Mouse (Mus musculus): ENCODE measurements around the gene T2. TPM values are rescaled to one million over a fixed set of nuclear protein-coding genes. Genes with fewer than 3 reads are reported as not detected.
A peak's percentile ranks its signal among the peaks of the same experiment; 100 is the strongest.

The T2 gene
- polyA plus RNA-seq, 1 experiment from 2014 or later: 0.96 TPM

- peak; percentile 19 for ATAC-seq (ENCODE audit: low read depth)
- peaks cover 34% of the 10 kb centered on the region for H3K4me1 ChIP-seq (ENCODE audit: control insufficient read depth, insufficient read depth, low read length)
- no peaks in the 10 kb centered on the region for H3K36me3 ChIP-seq (ENCODE audit: control insufficient read depth, insufficient read depth, low read length)
- H3K9me3 ChIP-seq (ENCODE audit: control insufficient read depth, low read length): no peaks in the 10 kb centered on the region
- no peaks in the 10 kb centered on the region for H3K27me3 ChIP-seq (ENCODE audit: control insufficient read depth, insufficient read depth, low read length)
- peak overlapping the region; percentile 93 for H3K27ac ChIP-seq (ENCODE audit: low read depth, low read length)
- H3K4me3 ChIP-seq (ENCODE audit: low read depth, low read length): peak overlapping the region; percentile 29
- peak overlapping the region; percentile 66 for H3K4me2 ChIP-seq (ENCODE audit: low read depth, low read length)
- H3K9ac ChIP-seq (replicated peaks; ENCODE audit: low read depth, low read length): peak overlapping the region; percentile 62
- WGBS: under 1% methylated on average over 18 of the region's 18 CpGs
Measured at GRCm38 (mm10) chr17:8372286-8373046, 16.7 kb downstream of the T2 start.

GRCm38 (mm10) chr17:8377298-8377697 is 21.5 kb downstream of the T2 start:
- no peaks in the 10 kb centered on the region for H3K9me3 ChIP-seq (ENCODE audit: control insufficient read depth, low read length)
- H3K27me3 ChIP-seq (ENCODE audit: control insufficient read depth, insufficient read depth, low read length): no peaks in the 10 kb centered on the region
- 61% methylated on average over 5 of the region's 5 CpGs for WGBS
- peaks cover 9% of the 10 kb centered on the region; the same call in 1 of the 2 replicates for H3K4me1 ChIP-seq (ENCODE audit: control insufficient read depth, insufficient read depth, low read length)
- no peak for ATAC-seq (ENCODE audit: low read depth)
- H3K9ac ChIP-seq (replicated peaks; ENCODE audit: low read depth, low read length): no peak overlapping the region
- H3K4me3 ChIP-seq (ENCODE audit: low read depth, low read length): no peak overlapping the region
- H3K36me3 ChIP-seq (ENCODE audit: control insufficient read depth, insufficient read depth, low read length): no peaks in the 10 kb centered on the region
- H3K4me2 ChIP-seq (ENCODE audit: low read depth, low read length): no peak overlapping the region
- H3K27ac ChIP-seq (ENCODE audit: low read depth, low read length): no peak overlapping the region

- no peak overlapping the region for H3K27ac ChIP-seq (ENCODE audit: low read depth, low read length)
- no peaks in the 10 kb centered on the region for H3K9me3 ChIP-seq (ENCODE audit: control insufficient read depth, low read length)
- no peaks in the 10 kb centered on the region for H3K36me3 ChIP-seq (ENCODE audit: control insufficient read depth, insufficient read depth, low read length)
- no peak for ATAC-seq (ENCODE audit: low read depth)
- H3K9ac ChIP-seq (replicated peaks; ENCODE audit: low read depth, low read length): no peak overlapping the region
- H3K27me3 ChIP-seq (ENCODE audit: control insufficient read depth, insufficient read depth, low read length): peaks cover 6% of the 10 kb centered on the region; the same call in 1 of the 2 replicates
- peaks cover 6% of the 10 kb centered on the region for H3K4me1 ChIP-seq (ENCODE audit: control insufficient read depth, insufficient read depth, low read length)
- 88% methylated on average over 2 of the region's 2 CpGs for WGBS
- H3K4me3 ChIP-seq (ENCODE audit: low read depth, low read length): no peak overlapping the region
- H3K4me2 ChIP-seq (ENCODE audit: low read depth, low read length): no peak overlapping the region
Measured at GRCm38 (mm10) chr17:8385441-8385840, 29.6 kb downstream of the T2 start.

GRCm38 (mm10) chr17:8388463-8388862 is 32.7 kb downstream of the T2 start:
- peak; percentile 49; the same call in 1 of the 2 replicates for ATAC-seq (ENCODE audit: low read depth)
- WGBS: under 1% methylated on average over 13 of the region's 13 CpGs
- peak overlapping the region; percentile 50 for H3K4me2 ChIP-seq (ENCODE audit: low read depth, low read length)
- H3K9ac ChIP-seq (replicated peaks; ENCODE audit: low read depth, low read length): peak overlapping the region; percentile 43; the same call in 1 of the 2 replicates
- H3K4me3 ChIP-seq (ENCODE audit: low read depth, low read length): peak overlapping the region; percentile 27
- H3K27me3 ChIP-seq (ENCODE audit: control insufficient read depth, insufficient read depth, low read length): peaks cover 11% of the 10 kb centered on the region; the same call in 1 of the 2 replicates
- peaks cover 6% of the 10 kb centered on the region for H3K4me1 ChIP-seq (ENCODE audit: control insufficient read depth, insufficient read depth, low read length)
- no peaks in the 10 kb centered on the region for H3K36me3 ChIP-seq (ENCODE audit: control insufficient read depth, insufficient read depth, low read length)
- no peak overlapping the region for H3K27ac ChIP-seq (ENCODE audit: low read depth, low read length)
- no peaks in the 10 kb centered on the region for H3K9me3 ChIP-seq (ENCODE audit: control insufficient read depth, low read length)

DNA sequence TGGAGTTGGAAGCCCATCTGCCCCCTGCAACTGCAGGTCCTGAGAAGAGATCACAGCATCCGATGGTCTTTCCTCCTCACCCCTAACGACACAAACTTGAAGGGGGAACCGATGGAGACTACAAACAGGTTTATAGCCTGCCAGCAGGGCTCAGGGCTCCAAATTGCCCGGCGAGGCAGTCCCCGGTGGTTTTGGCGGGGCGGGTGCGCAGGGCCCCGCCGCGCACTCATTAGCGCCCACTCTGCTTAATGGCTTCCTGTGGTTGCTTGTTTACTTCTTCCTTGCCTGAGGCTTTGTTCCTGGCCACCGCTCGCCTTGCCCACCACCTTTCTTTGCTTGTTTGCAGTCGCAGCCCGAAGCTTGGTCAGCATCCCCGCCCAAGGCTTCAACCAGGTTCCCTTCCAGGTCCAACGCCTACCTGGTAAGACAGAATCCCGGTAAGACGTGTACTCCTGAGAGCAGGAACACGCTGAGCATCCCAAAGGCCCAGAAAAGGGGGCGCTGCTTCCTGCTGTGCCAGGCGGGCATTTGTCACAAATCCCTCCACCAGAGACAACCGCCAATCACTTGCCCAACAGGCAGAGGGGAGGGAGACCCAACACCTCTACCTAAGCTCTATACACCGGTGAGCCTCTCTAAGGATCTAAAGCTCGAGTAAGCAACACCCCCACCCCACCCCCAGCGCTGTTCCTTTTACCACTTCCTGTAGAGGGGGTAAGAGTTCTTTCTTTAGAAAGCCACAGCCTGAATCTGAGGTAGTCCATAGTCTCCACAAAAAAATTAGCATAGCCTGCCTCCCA is 33.4 kb downstream of the T2 start:
- peak; percentile 49; the same call in 1 of the 2 replicates for ATAC-seq (ENCODE audit: low read depth)
- no peak overlapping the region for H3K27ac ChIP-seq (ENCODE audit: low read depth, low read length)
- WGBS: under 1% methylated on average over 28 of the region's 28 CpGs
- no peaks in the 10 kb centered on the region for H3K36me3 ChIP-seq (ENCODE audit: control insufficient read depth, insufficient read depth, low read length)
- peak overlapping the region; percentile 27 for H3K4me3 ChIP-seq (ENCODE audit: low read depth, low read length)
- H3K9ac ChIP-seq (replicated peaks; ENCODE audit: low read depth, low read length): peak overlapping the region; percentile 43
- H3K9me3 ChIP-seq (ENCODE audit: control insufficient read depth, low read length): no peaks in the 10 kb centered on the region
- H3K4me2 ChIP-seq (ENCODE audit: low read depth, low read length): peak overlapping the region; percentile 50
- H3K27me3 ChIP-seq (ENCODE audit: control insufficient read depth, insufficient read depth, low read length): peaks cover 11% of the 10 kb centered on the region; the same call in 1 of the 2 replicates
- peaks cover 6% of the 10 kb centered on the region for H3K4me1 ChIP-seq (ENCODE audit: control insufficient read depth, insufficient read depth, low read length)

DNA sequence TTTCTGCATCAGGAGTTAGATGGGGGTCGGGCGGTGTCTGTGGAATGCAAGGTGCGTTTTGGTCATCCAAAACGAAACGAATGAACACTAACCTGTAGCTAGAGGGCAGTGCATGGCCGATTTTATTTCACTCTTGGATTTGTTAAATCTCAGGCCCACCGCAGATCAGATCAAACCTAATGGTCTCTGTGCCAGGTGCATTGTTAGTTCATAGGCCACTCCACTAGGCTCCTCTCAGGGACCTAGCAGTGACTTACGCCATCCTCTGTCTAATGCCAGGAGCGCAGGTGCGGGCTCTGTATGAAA is 34.0 kb downstream of the T2 start:
- H3K36me3 ChIP-seq (ENCODE audit: control insufficient read depth, insufficient read depth, low read length): no peaks in the 10 kb centered on the region
- H3K4me3 ChIP-seq (ENCODE audit: low read depth, low read length): no peak overlapping the region; the same call in 1 of the 2 replicates
- no peak for ATAC-seq (ENCODE audit: low read depth)
- 4% methylated on average over 10 of the region's 10 CpGs for WGBS
- no peaks in the 10 kb centered on the region for H3K9me3 ChIP-seq (ENCODE audit: control insufficient read depth, low read length)
- peaks cover 6% of the 10 kb centered on the region for H3K4me1 ChIP-seq (ENCODE audit: control insufficient read depth, insufficient read depth, low read length)
- H3K27ac ChIP-seq (ENCODE audit: low read depth, low read length): no peak overlapping the region
- peaks cover 11% of the 10 kb centered on the region; the same call in 1 of the 2 replicates for H3K27me3 ChIP-seq (ENCODE audit: control insufficient read depth, insufficient read depth, low read length)
- peak overlapping the region; percentile 50 for H3K4me2 ChIP-seq (ENCODE audit: low read depth, low read length)
- H3K9ac ChIP-seq (replicated peaks; ENCODE audit: low read depth, low read length): no peak overlapping the region

GRCm38 (mm10) chr17:8390487-8390886 is 34.7 kb downstream of the T2 start:
- Histone ChIP-seq H3K9ac (replicated peaks; ENCODE audit: low read depth, low read length) (no peak overlapping the region), H3K4me2 (ENCODE audit: low read depth, low read length) (no peak overlapping the region), H3K36me3 (ENCODE audit: control insufficient read depth, insufficient read depth, low read length) (no peaks in the 10 kb centered on the region), H3K4me3 (ENCODE audit: low read depth, low read length) (no peak overlapping the region), H3K4me1 (ENCODE audit: control insufficient read depth, insufficient read depth, low read length) (peaks cover 6% of the 10 kb centered on the region), H3K27ac (ENCODE audit: low read depth, low read length) (no peak overlapping the region), H3K9me3 (ENCODE audit: control insufficient read depth, low read length) (no peaks in the 10 kb centered on the region), H3K27me3 (ENCODE audit: control insufficient read depth, insufficient read depth, low read length) (peaks cover 11% of the 10 kb centered on the region; the same call in 1 of the 2 replicates)
- no peak for ATAC-seq (ENCODE audit: low read depth)
- WGBS: 53% methylated on average over 4 of the region's 4 CpGs

DNA sequence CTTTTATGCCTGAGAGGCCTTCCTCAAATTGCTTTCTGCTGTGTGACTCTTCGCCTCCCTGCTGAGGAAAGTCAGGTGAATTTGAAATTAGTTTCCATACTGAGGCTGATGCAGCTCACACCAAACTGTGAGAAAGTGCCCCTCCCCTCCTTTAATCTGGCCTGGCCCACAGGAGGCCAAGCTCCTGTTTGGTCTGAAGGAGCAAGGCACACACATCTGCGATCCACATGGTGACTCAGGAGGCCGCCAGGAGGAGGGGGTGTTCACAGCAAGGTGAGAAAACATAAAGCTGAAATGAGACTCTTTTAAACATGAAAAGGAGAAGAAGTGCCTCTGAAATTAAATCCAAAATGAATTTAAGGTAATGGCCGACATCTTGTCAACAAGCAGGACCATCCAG is 40.6 kb downstream of the T2 start:
- no peaks in the 10 kb centered on the region for H3K36me3 ChIP-seq (ENCODE audit: control insufficient read depth, insufficient read depth, low read length)
- H3K4me1 ChIP-seq (ENCODE audit: control insufficient read depth, insufficient read depth, low read length): no peaks in the 10 kb centered on the region
- no peaks in the 10 kb centered on the region for H3K27me3 ChIP-seq (ENCODE audit: control insufficient read depth, insufficient read depth, low read length)
- no peak overlapping the region for H3K9ac ChIP-seq (replicated peaks; ENCODE audit: low read depth, low read length)
- H3K9me3 ChIP-seq (ENCODE audit: control insufficient read depth, low read length): no peaks in the 10 kb centered on the region
- no peak overlapping the region for H3K27ac ChIP-seq (ENCODE audit: low read depth, low read length)
- H3K4me2 ChIP-seq (ENCODE audit: low read depth, low read length): no peak overlapping the region
- no peak overlapping the region for H3K4me3 ChIP-seq (ENCODE audit: low read depth, low read length)
- no peak for ATAC-seq (ENCODE audit: low read depth)
- WGBS: 63% methylated on average over 4 of the region's 4 CpGs

DNA sequence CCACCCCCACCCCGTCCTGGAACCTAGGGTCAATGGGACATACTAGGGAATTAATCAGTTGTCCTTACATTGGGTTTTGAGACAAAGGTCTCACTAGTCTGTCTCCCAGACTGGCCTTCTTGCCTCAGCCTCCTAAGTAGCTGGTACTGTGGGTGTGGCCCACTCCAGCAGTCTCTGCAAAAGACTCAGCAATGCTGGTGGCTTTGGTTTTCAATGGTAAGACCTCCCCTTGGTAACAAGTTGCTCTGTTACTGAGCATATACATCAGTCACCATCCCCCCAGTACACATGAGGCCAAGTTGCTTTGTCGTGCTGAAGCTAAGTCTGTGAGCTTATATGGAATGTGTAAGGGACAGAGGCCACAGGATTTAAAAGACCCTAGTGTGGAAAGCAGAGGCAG is 42.2 kb downstream of the T2 start:
- Histone ChIP-seq H3K9me3 (ENCODE audit: control insufficient read depth, low read length) (no peaks in the 10 kb centered on the region), H3K4me1 (ENCODE audit: control insufficient read depth, insufficient read depth, low read length) (no peaks in the 10 kb centered on the region), H3K4me3 (ENCODE audit: low read depth, low read length) (no peak overlapping the region), H3K27ac (ENCODE audit: low read depth, low read length) (no peak overlapping the region), H3K9ac (replicated peaks; ENCODE audit: low read depth, low read length) (no peak overlapping the region), H3K27me3 (ENCODE audit: control insufficient read depth, insufficient read depth, low read length) (no peaks in the 10 kb centered on the region), H3K4me2 (ENCODE audit: low read depth, low read length) (no peak overlapping the region), H3K36me3 (ENCODE audit: control insufficient read depth, insufficient read depth, low read length) (no peaks in the 10 kb centered on the region)
- WGBS: 69% methylated on average over 2 of the region's 2 CpGs
- ATAC-seq (ENCODE audit: low read depth): no peak
